Mouse (Mus musculus): ENCODE results near the gene 5430419D17Rik. TPM values are rescaled to one million over a fixed set of nuclear protein-coding genes. Genes with fewer than 3 reads are reported as not detected.

Gene 5430419D17Rik
- total RNA-seq, 2 experiments from 2014 or later, result 12.2 to 13.0 TPM

DNA sequence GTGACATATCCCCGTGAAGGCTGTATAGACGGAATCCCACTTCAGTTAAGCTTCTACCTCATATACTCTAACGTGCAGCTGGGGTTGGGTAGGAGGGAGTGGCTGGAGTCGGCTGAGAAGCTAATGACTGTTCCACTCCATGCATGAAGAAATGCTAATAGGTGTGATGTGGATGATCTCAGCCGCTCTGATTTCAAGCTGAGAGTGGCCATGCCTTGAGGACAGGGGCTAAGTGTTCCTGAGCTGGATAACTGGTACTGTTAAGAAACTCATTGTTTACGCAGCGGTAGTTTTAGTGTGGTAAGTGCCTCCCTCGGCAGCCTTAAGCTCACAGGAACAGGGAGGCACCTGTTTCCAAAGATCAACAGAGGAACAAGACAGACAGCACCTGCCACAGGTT is 129.1 kb downstream of the 5430419D17Rik start:
- no peak for DNase-seq (ENCODE audit: low spot score)

DNA sequence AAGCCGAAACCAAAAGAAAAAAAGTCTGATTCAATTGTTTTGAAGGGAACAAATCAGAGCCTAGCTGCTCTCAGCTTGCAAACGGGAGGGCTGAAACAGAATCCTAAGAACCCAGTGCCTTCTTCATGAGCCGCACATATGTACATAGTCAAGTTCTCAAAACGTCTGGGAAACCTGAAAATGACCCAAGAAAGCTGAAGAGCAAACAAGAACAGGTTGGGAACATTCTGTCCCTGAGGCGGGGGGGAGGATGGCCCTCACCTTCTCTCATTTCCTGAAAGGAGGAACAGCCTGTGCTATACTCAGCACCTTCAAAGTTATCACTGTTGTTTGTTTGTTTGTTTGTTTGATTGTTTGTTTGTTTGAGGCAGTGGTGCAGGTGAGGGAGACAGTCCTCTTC is 132.5 kb downstream of the 5430419D17Rik start:
- intact Hi-C loops (cut with DNase I), result no loop called here
- no peak for DNase-seq (ENCODE audit: low spot score)

More for the DNA sequence above, 129.1 kb downstream of the 5430419D17Rik start:
- intact Hi-C loops (cut with DNase I), result no loop called here

DNA sequence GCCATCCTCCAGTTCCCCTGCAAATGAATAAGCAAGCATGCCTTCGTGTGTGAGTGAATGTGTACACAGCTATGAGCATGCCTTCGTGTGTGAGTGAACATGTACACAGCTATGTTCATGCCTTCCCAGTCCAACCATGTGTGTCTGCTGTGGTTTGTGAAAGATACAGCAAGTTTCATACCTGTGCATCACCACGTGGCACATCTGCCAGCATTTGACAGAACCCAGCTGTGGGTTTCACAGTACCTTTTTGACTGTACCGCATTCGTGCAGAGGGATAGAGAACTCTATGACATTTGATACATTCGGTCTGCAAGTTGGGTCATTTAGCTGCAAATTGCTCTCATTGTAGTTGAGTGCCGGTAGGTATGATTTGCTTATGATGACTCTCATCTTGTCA is 140.3 kb downstream of the 5430419D17Rik start:
- intact Hi-C loops (cut with DNase I), result no loop called here

DNA sequence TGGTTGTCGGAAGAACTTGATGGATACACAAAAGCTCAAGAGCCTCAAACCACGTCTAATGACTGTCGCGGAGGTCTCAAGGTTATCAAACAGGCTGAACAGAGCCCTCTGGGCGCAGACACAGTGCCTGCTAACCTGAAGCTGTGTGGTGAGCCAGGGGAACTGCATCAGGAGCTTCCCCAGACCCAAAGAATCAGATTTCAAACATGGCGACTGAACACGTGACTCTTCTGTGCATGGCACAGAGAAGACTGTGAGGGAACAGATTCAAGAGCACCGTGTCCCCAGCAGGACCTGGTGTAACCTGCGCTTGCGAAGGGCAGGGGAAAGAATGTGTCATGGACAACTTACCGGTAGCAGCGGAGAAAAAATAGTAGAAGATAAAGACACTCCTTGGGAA is 143.4 kb downstream of the 5430419D17Rik start:
- DNase-seq (ENCODE audit: low spot score), result no peak
- intact Hi-C loops (cut with DNase I), result no loop called here

More for the DNA sequence above, 140.3 kb downstream of the 5430419D17Rik start:
- no peak for DNase-seq (ENCODE audit: low spot score)

DNA sequence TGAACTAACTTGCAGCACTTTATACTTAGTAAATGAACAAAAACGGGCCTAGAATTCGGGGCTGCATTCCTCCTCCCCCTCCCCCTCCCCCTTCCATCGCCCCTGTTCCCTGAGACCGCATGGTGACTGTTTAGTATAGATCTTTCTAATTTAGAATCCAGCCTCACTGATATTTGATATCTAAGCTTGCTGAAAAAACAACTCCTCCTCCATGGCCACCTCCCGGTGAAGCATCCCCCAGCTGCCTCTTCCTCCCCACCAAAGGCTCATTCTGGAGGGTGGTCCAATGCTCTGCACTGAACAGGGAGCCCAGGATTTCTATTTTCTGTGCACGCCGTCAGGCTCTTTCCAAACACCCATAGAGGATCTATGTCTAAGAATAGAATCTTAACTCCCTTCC is 144.1 kb downstream of the 5430419D17Rik start:
- DNase-seq (ENCODE audit: low spot score), result no peak
- intact Hi-C loops (cut with DNase I), result no loop called here

DNA sequence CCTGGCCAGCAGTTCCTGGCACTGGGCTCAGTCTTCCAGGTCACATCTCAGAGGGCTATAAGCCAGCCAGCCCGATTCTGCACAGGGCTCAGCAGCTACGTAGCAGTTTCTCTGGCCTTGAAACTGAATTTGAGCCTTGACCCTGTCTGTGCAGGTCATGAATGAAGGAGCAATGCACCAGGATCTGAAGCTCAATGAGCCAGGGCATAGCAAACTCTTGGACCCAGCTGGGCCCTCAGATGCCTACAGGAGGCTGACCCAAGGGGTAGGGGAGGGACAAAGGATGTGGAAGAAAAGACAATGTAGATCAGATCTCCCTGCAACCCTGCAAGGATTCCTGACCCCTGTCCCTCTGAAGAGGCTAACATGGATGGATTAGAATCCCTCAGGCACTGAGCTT is 148.0 kb downstream of the 5430419D17Rik start, which contains the start of gene Cuzd1:
Gene Cuzd1 (minus strand): TSS at position 101 of the 400 bp plus-strand sequence.
- intact Hi-C loops (cut with DNase I), result no loop called here
- no peak for DNase-seq (ENCODE audit: low spot score)

DNA sequence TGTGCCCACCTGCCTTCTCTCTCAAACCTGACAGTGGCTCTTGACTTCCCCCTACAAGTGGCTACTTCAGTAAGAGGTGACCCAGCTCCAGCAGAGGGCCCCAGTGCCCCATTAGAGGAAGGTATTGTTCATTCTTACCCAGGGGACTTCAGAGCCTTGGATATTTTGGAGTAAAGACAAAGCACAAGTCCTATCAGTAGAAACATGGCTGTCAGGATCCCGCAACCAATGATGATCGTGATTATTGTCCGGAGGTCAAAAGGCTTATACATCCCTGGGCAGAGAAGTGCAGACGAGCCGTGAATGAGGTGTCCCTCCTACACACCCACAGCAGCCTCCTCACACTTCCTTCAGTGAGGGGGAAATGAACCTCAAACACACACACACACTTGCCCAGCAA is 152.9 kb downstream of the 5430419D17Rik start:
- DNase-seq (ENCODE audit: low spot score), result no peak
- intact Hi-C loops (cut with DNase I), result no loop called here

DNA sequence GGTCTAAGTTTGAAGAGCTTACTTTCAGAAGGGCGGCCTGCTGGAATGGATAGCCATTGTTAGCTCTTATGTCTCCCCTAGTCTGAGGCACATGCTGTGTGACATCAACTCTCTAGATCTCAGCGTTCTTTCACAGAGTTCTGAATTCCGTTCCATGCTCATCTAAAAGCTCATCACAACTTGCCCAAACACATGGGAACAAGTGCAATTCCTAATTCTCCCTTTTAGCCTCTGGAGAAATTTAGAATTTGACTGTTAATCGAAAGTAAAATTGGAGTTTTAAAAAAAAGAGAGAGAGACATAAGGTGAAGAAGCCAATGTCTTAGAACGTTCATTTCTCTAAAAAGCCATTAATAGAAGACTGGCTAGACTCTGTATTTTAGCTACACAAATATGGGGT is 155.2 kb downstream of the 5430419D17Rik start, which contains the start of gene Fam24b:
Gene Fam24b (minus strand): TSS at position 101 of the 400 bp plus-strand sequence.
- intact Hi-C loops (cut with DNase I), result no loop called here
- no peak for DNase-seq (ENCODE audit: low spot score)

DNA sequence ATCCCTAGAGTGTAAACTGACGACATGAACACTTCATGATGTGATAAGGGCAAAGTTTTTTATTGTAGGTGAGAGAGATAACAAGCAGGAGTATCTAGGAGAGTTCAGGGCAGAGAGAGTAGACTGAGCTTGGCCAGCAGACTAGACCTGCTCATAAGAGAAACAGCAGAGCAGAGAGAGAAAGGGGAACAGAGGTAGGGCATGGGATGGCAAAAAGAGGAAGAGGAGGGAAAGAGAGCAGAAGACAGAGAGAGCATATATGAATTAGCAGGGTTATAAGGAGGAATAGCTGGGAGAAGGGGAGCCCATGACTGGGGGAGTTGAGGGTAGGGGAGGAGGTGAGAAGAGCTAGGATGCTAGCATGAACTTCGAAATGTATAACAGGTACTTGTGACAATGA is 157.5 kb downstream of the 5430419D17Rik start:
- no peak for DNase-seq (ENCODE audit: low spot score)
- intact Hi-C loops (cut with DNase I), result no loop called here

DNA sequence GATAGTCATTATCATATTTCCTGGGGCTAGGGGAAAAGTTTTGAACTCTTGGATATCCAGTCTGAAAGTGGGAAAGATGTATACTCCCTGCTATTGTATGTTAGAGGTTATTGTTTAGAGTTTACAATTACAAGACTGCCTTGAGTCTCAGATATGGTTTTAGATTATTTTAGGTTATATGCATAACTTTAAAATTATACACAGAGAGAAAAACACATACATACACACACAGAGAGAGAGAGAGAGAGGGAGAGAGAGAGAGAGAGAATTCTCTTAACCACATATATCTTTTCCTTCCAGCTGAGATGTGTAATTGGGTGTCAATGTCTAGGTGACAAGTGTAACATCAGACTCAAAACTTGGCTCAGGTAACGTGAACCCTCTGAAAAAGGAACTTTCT is 159.4 kb downstream of the 5430419D17Rik start, which contains the start of gene Fam24a:
Gene Fam24a (plus strand): TSS at position 301 of the 400 bp plus-strand sequence.
- intact Hi-C loops (cut with DNase I), result no loop called here
- no peak for DNase-seq (ENCODE audit: low spot score)

DNA sequence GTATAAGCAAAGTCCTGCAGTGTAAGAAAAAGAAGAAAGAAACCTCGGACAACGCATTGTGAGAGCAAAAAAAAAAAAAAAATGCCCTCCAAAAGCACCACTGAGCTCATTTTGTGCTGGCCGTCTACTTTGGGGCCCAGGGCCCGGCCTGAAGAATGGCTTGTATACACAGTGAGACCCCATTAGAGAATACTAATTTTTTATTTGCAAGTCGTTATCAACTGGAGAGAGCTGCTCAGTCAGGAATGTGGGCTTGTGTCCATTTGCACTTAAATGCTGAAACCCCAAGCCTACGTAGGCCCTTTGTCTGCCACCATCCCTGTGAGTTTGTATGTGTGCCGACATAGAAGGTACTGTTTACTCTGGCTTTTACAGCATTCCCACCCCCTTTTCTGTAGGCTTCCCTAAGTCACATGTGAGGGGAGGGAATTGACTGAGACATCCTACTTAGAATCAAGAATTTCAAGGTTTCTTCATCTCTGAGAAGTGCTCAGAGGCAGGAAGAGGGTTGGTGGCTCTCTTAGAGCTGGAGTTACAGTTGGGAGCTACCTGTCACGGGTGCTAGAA is 163.4 kb downstream of the 5430419D17Rik start:
- intact Hi-C loops (cut with DNase I), result no loop called here

DNA sequence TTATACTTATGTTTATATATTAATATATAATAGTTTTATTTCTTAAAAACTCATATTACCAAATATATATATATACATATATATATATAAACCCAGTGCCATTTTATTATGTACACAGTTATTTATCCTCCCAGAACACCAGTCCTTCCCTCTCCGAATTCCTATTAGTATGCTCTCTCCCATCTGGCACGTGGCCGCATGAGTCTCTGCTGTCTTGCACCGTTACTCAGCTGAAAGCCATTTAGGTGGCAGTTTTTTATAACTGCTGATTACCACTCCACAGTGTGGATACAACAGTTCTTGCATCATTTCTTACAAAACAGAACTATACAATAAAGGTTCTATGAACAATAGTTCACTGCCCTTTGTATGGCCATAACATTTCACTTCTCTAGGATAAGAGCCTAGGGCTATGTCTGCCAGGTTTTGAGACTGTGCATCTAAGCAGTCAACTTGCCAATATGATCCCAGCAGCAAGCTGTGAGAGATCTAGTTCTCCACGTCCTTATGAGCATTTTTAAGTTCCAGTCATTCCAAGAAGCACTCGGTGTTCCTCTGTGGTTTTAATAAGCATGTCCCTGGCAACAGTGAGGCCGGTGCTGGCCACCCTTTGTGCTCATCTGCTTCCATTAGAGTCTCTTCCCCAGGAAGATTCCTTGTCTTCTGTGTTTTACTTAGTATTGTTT is 171.8 kb downstream of the 5430419D17Rik start:
- intact Hi-C loops (cut with DNase I), result no loop called here
- DNase-seq (ENCODE audit: low spot score), result no peak

More for the DNA sequence above, 163.4 kb downstream of the 5430419D17Rik start:
- no peak for DNase-seq (ENCODE audit: low spot score)

Other genes with a start within 250 kb of the 5430419D17Rik start
- 100 to 1,000 TPM; 122 to 142 TPM for gene Htra1, start 238.3 kb upstream of the 5430419D17Rik start, total RNA-seq (2021)
- not detected for gene Dmbt1, start 142.3 kb upstream of the 5430419D17Rik start, total RNA-seq (2021)
- not detected for gene 4933402N03Rik, start 28.1 kb upstream of the 5430419D17Rik start, total RNA-seq (2021)
- gene Cuzd1, start 147.9 kb downstream of the 5430419D17Rik start, total RNA-seq (2021), result under 1 TPM; 0.18 to 0.45 TPM
- not detected for gene Fam24b, start 155.1 kb downstream of the 5430419D17Rik start, total RNA-seq (2021)
- gene Fam24a, start 159.5 kb downstream of the 5430419D17Rik start, total RNA-seq (2021), result not detected
- 10 to 100 TPM; 10.9 to 11.0 TPM for gene 2310057M21Rik, start 188.4 kb downstream of the 5430419D17Rik start, total RNA-seq (2021)
- 10 to 100 TPM; 43.3 to 50.5 TPM for gene Pstk, start 196.7 kb downstream of the 5430419D17Rik start, total RNA-seq (2021)
- gene Ikzf5, start 236.1 kb downstream of the 5430419D17Rik start, total RNA-seq (2021), result 10 to 100 TPM; 33.5 to 37.8 TPM
- 100 to 1,000 TPM; 166 to 170 TPM for gene Acadsb, start 236.2 kb downstream of the 5430419D17Rik start, total RNA-seq (2021)

Data from heart, postnatal 25 days (tissue).